Mouse (Mus musculus): ENCODE measurements around the gene Pacs2. TPM values are rescaled to one million over a fixed set of nuclear protein-coding genes. Genes with fewer than 3 reads are reported as not detected.

Gene Pacs2
- total RNA-seq, 2 experiments from 2014 or later: 62.8 to 68.0 TPM

GRCm38 (mm10) chr12:113049836-113050235, 35.5 kb downstream of the Pacs2 start:
- DNase-seq (ENCODE audit: extremely low spot score in 1 of 2, low spot score in 2 of 2): no peak
- Histone ChIP-seq H3K27ac (no peak overlapping the region), H3K4me3 (no peak overlapping the region)
- intact Hi-C loops (cut with DNase I): no loop called here
- no peak for TF ChIP-seq CTCF (IDR thresholded peaks at IDR 0.05)

DNA sequence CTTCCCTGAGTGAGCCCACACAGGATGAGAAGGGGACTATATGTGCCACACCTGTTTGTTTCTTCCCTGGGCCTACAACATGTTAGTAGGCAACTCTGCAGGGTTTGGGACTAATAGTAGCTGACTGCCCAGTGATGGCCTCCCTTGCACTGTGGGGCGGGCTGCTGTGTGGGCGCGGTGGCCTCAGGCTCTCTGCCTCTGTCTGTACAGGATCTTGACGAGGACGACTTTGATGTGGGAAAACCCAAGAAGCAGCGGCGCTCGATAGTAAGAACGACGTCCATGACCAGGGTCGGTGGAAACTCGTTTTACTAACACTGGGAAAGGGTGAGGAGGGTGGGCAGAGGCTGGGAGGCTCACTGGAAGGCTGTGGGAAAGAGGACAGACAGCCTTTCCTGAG, 36.4 kb downstream of the Pacs2 start:
- H3K27ac ChIP-seq: no peak overlapping the region
- DNase-seq (ENCODE audit: extremely low spot score in 1 of 2, low spot score in 2 of 2): no peak
- no peak overlapping the region for H3K4me3 ChIP-seq
- no peak for TF ChIP-seq CTCF (IDR thresholded peaks at IDR 0.05)
- intact Hi-C loops (cut with DNase I): no loop called here

- no peak for TF ChIP-seq CTCF (IDR thresholded peaks at IDR 0.05)
- intact Hi-C loops (cut with DNase I): no loop called here
- no peak for DNase-seq (ENCODE audit: extremely low spot score in 1 of 2, low spot score in 2 of 2)
Measured at GRCm38 (mm10) chr12:113051628-113052403, 37.5 kb downstream of the Pacs2 start.

DNA sequence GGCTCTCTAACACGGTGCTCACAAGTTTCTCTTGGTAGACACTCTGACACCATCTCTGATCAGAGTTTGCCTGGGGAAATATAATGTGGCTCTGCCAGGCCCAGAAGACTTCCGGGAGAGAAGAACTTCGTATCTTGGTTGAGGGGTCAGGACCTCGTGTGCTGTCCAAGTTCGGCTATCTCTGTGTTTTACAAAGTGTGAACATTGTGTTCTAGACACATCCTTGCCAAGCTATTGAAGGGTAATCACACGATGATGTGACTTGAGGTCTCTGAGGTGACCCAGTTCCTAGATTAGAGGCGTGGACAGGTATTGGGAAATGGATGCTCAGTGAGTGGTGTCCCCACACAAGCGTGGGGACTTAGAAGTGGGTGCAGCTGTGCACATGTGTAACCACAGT, 41.8 kb downstream of the Pacs2 start:
- DNase-seq (ENCODE audit: extremely low spot score in 1 of 2, low spot score in 2 of 2): no peak
- TF ChIP-seq CTCF (IDR thresholded peaks at IDR 0.05): no peak
- Histone ChIP-seq H3K27ac (no peak overlapping the region), H3K4me3 (no peak overlapping the region)
- intact Hi-C loops (cut with DNase I): no loop called here

More at GRCm38 (mm10) chr12:113051628-113052403, 37.5 kb downstream of the Pacs2 start:
- H3K4me3 ChIP-seq: no peak overlapping the region
- H3K27ac ChIP-seq: no peak overlapping the region

DNA sequence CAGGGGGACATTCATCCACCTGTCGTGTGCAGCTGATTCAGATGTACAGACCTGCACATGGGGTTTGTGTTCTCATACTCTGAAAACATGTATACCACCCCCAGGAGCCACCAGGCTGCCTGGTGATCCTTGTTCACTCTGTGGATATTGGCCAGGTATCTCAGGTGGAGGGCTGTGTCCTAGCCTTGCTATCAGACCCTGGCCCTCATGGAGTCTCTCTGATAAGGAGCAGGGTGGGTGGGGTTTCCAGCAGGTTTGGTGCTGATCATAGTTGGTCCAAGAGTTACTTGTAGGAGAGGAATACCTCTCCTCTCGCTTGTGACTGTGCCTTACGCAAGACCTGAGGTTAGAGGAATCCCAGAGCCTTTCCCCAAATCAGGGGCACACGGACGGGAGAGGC, 45.9 kb downstream of the Pacs2 start:
- Histone ChIP-seq H3K27ac (no peak overlapping the region), H3K4me3 (no peak overlapping the region)
- intact Hi-C loops (cut with DNase I): no loop called here
- DNase-seq (ENCODE audit: extremely low spot score in 1 of 2, low spot score in 2 of 2): no peak
- no peak for TF ChIP-seq CTCF (IDR thresholded peaks at IDR 0.05)

DNA sequence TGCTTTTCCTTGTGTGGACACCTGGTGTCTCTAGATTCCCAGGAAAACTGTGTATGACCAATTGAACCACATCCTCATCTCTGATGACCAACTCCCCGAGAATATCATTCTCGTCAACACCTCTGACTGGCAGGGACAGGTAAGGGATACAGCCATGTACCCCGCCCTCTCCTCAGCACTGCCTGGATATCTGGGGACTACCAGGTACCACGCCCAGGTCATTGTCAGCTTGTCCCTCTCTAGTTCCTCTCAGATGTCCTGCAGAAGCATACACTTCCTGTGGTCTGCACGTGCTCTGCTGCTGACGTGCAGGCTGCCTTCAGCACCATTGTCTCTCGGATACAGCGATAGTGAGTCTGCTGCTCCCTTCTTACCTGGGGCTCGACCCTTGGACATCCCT, 47.3 kb downstream of the Pacs2 start:
- TF ChIP-seq CTCF (IDR thresholded peaks at IDR 0.05): no peak
- intact Hi-C loops (cut with DNase I): no loop called here
- DNase-seq (ENCODE audit: extremely low spot score in 1 of 2, low spot score in 2 of 2): no peak
- no peak overlapping the region for H3K4me3 ChIP-seq
- H3K27ac ChIP-seq: no peak overlapping the region

GRCm38 (mm10) chr12:113062201-113062600, 47.9 kb downstream of the Pacs2 start:
- no peak for DNase-seq (ENCODE audit: extremely low spot score in 1 of 2, low spot score in 2 of 2)
- intact Hi-C loops (cut with DNase I): no loop called here
- Histone ChIP-seq H3K4me3 (no peak overlapping the region), H3K27ac (no peak overlapping the region)
- TF ChIP-seq CTCF (IDR thresholded peaks at IDR 0.05): no peak; the same call in 1 of the 2 replicates

GRCm38 (mm10) chr12:113063700-113064099, 49.4 kb downstream of the Pacs2 start:
- DNase-seq (ENCODE audit: extremely low spot score in 1 of 2, low spot score in 2 of 2): no peak
- Histone ChIP-seq H3K27ac (no peak overlapping the region), H3K4me3 (no peak overlapping the region)
- intact Hi-C loops (cut with DNase I): no loop called here
- no peak for TF ChIP-seq CTCF (IDR thresholded peaks at IDR 0.05)

GRCm38 (mm10) chr12:113068002-113068401, 53.7 kb downstream of the Pacs2 start:
- DNase-seq (ENCODE audit: extremely low spot score in 1 of 2, low spot score in 2 of 2): no peak
- no peak for TF ChIP-seq CTCF (IDR thresholded peaks at IDR 0.05)

DNA sequence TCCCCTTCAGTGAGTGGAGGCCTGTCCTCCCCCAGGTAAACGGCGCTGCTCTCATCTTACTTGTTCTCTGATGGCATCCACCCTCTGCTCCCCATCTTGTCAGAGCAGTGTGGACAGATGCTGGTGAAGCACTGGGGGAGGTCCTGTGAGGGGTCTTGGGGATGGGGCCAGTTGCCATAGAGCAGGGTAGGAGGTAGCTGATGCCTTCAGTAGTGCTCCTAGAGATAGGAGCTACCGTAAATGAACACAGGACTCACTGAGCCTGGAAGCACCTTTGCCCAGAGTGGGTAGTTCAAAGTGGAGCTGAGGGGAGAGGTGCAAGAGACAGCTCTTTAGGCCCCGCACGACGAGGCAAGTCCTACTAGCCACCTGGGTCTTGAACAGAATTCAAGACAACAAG, 55.1 kb downstream of the Pacs2 start:
- no peak overlapping the region for H3K27ac ChIP-seq
- TF ChIP-seq CTCF (IDR thresholded peaks at IDR 0.05): no peak
- intact Hi-C loops (cut with DNase I): no loop called here

More at GRCm38 (mm10) chr12:113068002-113068401, 53.7 kb downstream of the Pacs2 start:
- intact Hi-C loops (cut with DNase I): no loop called here
- no peak overlapping the region for H3K4me3 ChIP-seq
- H3K27ac ChIP-seq: no peak overlapping the region

DNA sequence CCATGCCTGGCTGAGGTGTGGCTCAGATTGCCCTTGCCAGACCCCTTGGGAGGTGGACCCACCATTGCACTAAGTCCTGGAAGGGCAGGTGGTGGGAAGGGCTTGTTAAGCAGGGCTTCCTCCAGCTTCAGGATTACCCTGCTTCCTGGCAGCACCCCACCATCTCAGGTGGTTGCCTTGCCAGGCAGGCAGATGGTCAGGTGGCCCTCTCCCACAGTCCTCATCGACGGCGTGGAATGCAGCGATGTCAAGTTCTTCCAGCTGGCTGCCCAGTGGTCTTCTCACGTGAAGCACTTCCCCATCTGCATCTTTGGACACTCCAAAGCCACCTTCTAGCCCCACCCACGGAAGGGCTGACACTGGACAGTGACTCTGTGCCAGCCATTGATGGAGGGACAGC, 57.0 kb downstream of the Pacs2 start:
- no peak overlapping the region for H3K27ac ChIP-seq
- no peak overlapping the region for H3K4me3 ChIP-seq
- TF ChIP-seq CTCF (IDR thresholded peaks at IDR 0.05): no peak
- intact Hi-C loops (cut with DNase I): no loop called here
- no peak for DNase-seq (ENCODE audit: extremely low spot score in 1 of 2, low spot score in 2 of 2)

More for the DNA sequence above, 55.1 kb downstream of the Pacs2 start:
- H3K4me3 ChIP-seq: no peak overlapping the region
- no peak for DNase-seq (ENCODE audit: extremely low spot score in 1 of 2, low spot score in 2 of 2)

- no peak for TF ChIP-seq CTCF (IDR thresholded peaks at IDR 0.05)
- no peak for DNase-seq (ENCODE audit: extremely low spot score in 1 of 2, low spot score in 2 of 2)
- Histone ChIP-seq H3K4me3 (no peak overlapping the region), H3K27ac (no peak overlapping the region)
- intact Hi-C loops (cut with DNase I): no loop called here
Measured at GRCm38 (mm10) chr12:113071827-113072226, 57.5 kb downstream of the Pacs2 start.

All from left cerebral cortex, adult 2 months (tissue).